Mouse (Mus musculus) intestine, postnatal 0 days (tissue): ENCODE measurements around the gene Ccs. TPM values are rescaled to one million over a fixed set of nuclear protein-coding genes. Genes with fewer than 3 reads are reported as not detected.

Source experiments
- ATAC-seq: fragments of 200-750 bp; cut with Nextera tagmentation; 2 replicates; pipeline ENCODE4 v1.8.0; 2017; ENCODE audit warnings: mild to moderate bottlenecking, moderate TSS enrichment, moderate library complexity
- H3K27ac ChIP-seq: fragments of 300-500 bp; sonication (generic); 2 replicates; pipeline ENCODE4 v1.5.1; 2014; ENCODE audit warnings: mild to moderate bottlenecking, low read depth, low read length, moderate library complexity
- H3K27me3 ChIP-seq: fragments of 300-500 bp; sonication (generic); replicated peaks from 2 replicates; pipeline ENCODE4 v1.6.1; 2014; ENCODE audit warnings: low read length, mixed read lengths; ENCODE audit not compliant: control insufficient read depth, insufficient read depth
- H3K36me3 ChIP-seq: fragments of 300-500 bp; sonication (generic); 2 replicates; pipeline ENCODE4 v1.6.1; 2014; ENCODE audit warnings: mild to moderate bottlenecking, moderate library complexity; ENCODE audit not compliant: control insufficient read depth, insufficient read depth
- H3K4me1 ChIP-seq: fragments of 300-500 bp; sonication (generic); replicated peaks from 2 replicates; pipeline ENCODE4 v1.6.1; 2014; ENCODE audit warnings: antibody characterized with exemption, low read length, mixed read lengths; ENCODE audit not compliant: control insufficient read depth, insufficient read depth
- H3K4me2 ChIP-seq: fragments of 300-500 bp; sonication (generic); replicated peaks from 2 replicates; pipeline ENCODE4 v1.6.1; 2014; ENCODE audit warnings: low read depth, mild to moderate bottlenecking, moderate library complexity
- H3K4me3 ChIP-seq: fragments of 300-500 bp; sonication (generic); 2 replicates; pipeline ENCODE4 v1.5.1; 2014; ENCODE audit warnings: low read depth, low read length
- H3K9ac ChIP-seq: fragments of 300-500 bp; sonication (generic); 2 replicates; pipeline ENCODE4 v1.6.1; 2014; ENCODE audit warnings: mild to moderate bottlenecking, low read depth, low read length
- H3K9me3 ChIP-seq: fragments of 300-500 bp; sonication (generic); 2 replicates; pipeline ENCODE4 v1.6.1; 2016; ENCODE audit warnings: mixed run types; ENCODE audit not compliant: control insufficient read depth
- CTCF ChIP-seq: sonication (generic); IDR thresholded peaks from 2 replicates; pipeline ENCODE4 v1.5.1; 2016; ENCODE audit warnings: low read depth, mild to moderate bottlenecking, control low read depth, antibody characterized with exemption, moderate library complexity
- WGBS: fragments of 180-500 bp; shearing (Covaris S2); extraction: QIAGEN DNeasy Blood & Tissue Kit; methylation state at CpG from one replicate; pipeline ENCODE4 v1.1.7; 2014; 5-methylcytosine and 5-hydroxymethylcytosine counted together
- polyA plus RNA-seq: library from polyadenylated mRNA; unstranded; fragments of >200 nt; fragmentation: Nextera tagmentation; extraction: Ambion mirVana; gene quantifications from 2 replicates; pipeline ENCODE4 v1.2.1, GENCODE M21; 2015

The Ccs gene
- polyA plus RNA-seq, 1 experiment from 2014 or later = 44.9 TPM

DNA sequence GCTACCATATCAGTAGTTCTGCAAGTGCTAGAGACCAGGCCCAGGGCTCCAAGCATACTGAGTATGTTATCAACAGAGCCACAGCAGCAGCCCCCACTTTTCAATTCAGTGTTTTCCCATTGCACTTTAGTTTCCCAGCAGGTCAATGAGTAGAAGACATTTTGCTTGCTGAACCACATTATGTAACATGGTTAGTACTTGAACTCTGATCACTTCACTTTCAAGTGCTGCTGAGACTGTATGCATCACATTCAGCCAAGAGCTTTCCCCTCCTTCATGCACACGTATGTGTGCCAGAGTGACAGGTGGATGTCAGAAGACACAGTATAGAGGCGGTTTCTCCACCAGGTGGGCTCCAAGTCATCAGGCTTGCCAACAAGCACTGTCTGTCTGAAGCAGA lies 56.2 kb downstream of the Ccs start:
- WGBS = 90% methylated on average over 2 of the region's 2 CpGs
- TF ChIP-seq CTCF = no peak
- H3K9ac ChIP-seq = no peak overlapping the region
- H3K36me3 ChIP-seq = peaks cover 67% of the 10 kb centered on the region
- no peak overlapping the region for H3K4me2 ChIP-seq
- no peaks in the 10 kb centered on the region for H3K4me1 ChIP-seq
- no peak overlapping the region for H3K27ac ChIP-seq
- no peaks in the 10 kb centered on the region for H3K9me3 ChIP-seq
- no peaks in the 10 kb centered on the region for H3K27me3 ChIP-seq
- H3K4me3 ChIP-seq = no peak overlapping the region
- no peak for ATAC-seq

Other genes with a start within 250 kb of the Ccs start
- 4.6 and 4.8 TPM in 2 replicates for gene Lrfn4, start 223.7 kb downstream of the Ccs start, polyA plus RNA-seq
- 37.0 and 37.4 TPM in 2 replicates for gene Rce1, start 213.7 kb downstream of the Ccs start, polyA plus RNA-seq
- gene Gm960, start 140.7 kb downstream of the Ccs start, polyA plus RNA-seq = 1.0 and 1.1 TPM in 2 replicates
- gene Sptbn2, start 128.2 kb downstream of the Ccs start, polyA plus RNA-seq = 0.27 and 0.31 TPM in 2 replicates
- gene Rbm4b, start 82.8 kb downstream of the Ccs start, polyA plus RNA-seq = 17.0 and 18.3 TPM in 2 replicates
- 20.3 and 21.6 TPM in 2 replicates for gene Rbm4, start 45.4 kb downstream of the Ccs start, polyA plus RNA-seq
- gene Gm21992, start 27.7 kb downstream of the Ccs start, polyA plus RNA-seq = 18.4 and 19.5 TPM in 2 replicates
- gene Rbm14, start 27.7 kb downstream of the Ccs start, polyA plus RNA-seq = 21.1 and 21.8 TPM in 2 replicates
- gene Ccdc87, start within 50 bp of the Ccs start, polyA plus RNA-seq = not detected in 2 replicates
- 15.6 and 16.4 TPM in 2 replicates for gene Ctsf, start 15.8 kb upstream of the Ccs start, polyA plus RNA-seq
- 0.47 and 0.56 TPM in 2 replicates for gene Actn3, start 38.6 kb upstream of the Ccs start, polyA plus RNA-seq
- 7.6 and 9.1 TPM in 2 replicates for gene Zdhhc24, start 39.3 kb upstream of the Ccs start, polyA plus RNA-seq
- 0.60 and 0.98 TPM in 2 replicates for gene Bbs1, start 67.3 kb upstream of the Ccs start, polyA plus RNA-seq
- 59.2 and 60.0 TPM in 2 replicates for gene Dpp3, start 89.0 kb upstream of the Ccs start, polyA plus RNA-seq
- gene Peli3, start 103.8 kb upstream of the Ccs start, polyA plus RNA-seq = 0.46 and 0.89 TPM in 2 replicates
- gene Mrpl11, start 122.8 kb upstream of the Ccs start, polyA plus RNA-seq = 73.7 and 78.1 TPM in 2 replicates
- 0.09 and 0.12 TPM in 2 replicates for gene Npas4, start 151.0 kb upstream of the Ccs start, polyA plus RNA-seq
- gene Slc29a2, start 184.5 kb upstream of the Ccs start, polyA plus RNA-seq = 1.3 and 1.8 TPM in 2 replicates
- gene B4gat1, start 199.5 kb upstream of the Ccs start, polyA plus RNA-seq = 16.2 and 17.9 TPM in 2 replicates
- 0.56 TPM in 1 of 2 replicates, not detected in the other for gene AC124502.3, start 199.6 kb upstream of the Ccs start, polyA plus RNA-seq
- 33.2 and 33.4 TPM in 2 replicates for gene Brms1, start 202.0 kb upstream of the Ccs start, polyA plus RNA-seq
- 0.77 and 0.78 TPM in 2 replicates for gene Rin1, start 211.1 kb upstream of the Ccs start, polyA plus RNA-seq
- 19.9 and 23.0 TPM in 2 replicates for gene Cd248, start 228.7 kb upstream of the Ccs start, polyA plus RNA-seq
- 4.0 TPM in 2 replicates for gene Tmem151a, start 246.2 kb upstream of the Ccs start, polyA plus RNA-seq
- 182 and 198 TPM in 2 replicates for gene Yif1a, start 249.2 kb upstream of the Ccs start, polyA plus RNA-seq